Mouse (Mus musculus) forebrain, embryonic 11.5 days (tissue): Measurements from ENCODE around the gene Rtn4rl1. TPM values are rescaled to one million over a fixed set of nuclear protein-coding genes. Genes with fewer than 3 reads are reported as not detected.

Experiments used
- ATAC-seq: fragments of 200-750 bp; cut with Nextera tagmentation; replicated peaks from 2 replicates; pipeline ENCODE4 v1.8.0; 2017; ENCODE audit warnings: moderate TSS enrichment; ENCODE audit not compliant: low FRiP score
- DNase-seq: peaks from one replicate; pipeline ENCODE4 v3.0.0-alpha.2; 2017; ENCODE audit warnings: low spot score
- H3K27ac ChIP-seq: fragments of 300-500 bp; sonication (generic); 2 replicates; pipeline ENCODE4 v1.5.1; 2014; ENCODE audit warnings: low read depth, low read length
- H3K27me3 ChIP-seq: fragments of 300-500 bp; sonication (generic); 2 replicates; pipeline ENCODE4 v1.6.1; 2014; ENCODE audit warnings: mild to moderate bottlenecking, low read length, mixed read lengths; ENCODE audit not compliant: control insufficient read depth, insufficient read depth
- H3K36me3 ChIP-seq: fragments of 300-500 bp; sonication (generic); 2 replicates; pipeline ENCODE4 v1.6.1; 2014; ENCODE audit warnings: mild to moderate bottlenecking, low read length, moderate library complexity, mixed read lengths; ENCODE audit not compliant: control insufficient read depth, insufficient read depth
- H3K4me1 ChIP-seq: fragments of 300-500 bp; sonication (generic); replicated peaks from 2 replicates; pipeline ENCODE4 v1.6.1; 2014; ENCODE audit warnings: low read length, mixed read lengths; ENCODE audit not compliant: control insufficient read depth, insufficient read depth
- H3K4me2 ChIP-seq: fragments of 300-500 bp; sonication (generic); 2 replicates; pipeline ENCODE4 v1.6.1; 2014; ENCODE audit warnings: low read depth, mild to moderate bottlenecking, low read length, moderate library complexity, mixed read lengths; ENCODE audit not compliant: severe bottlenecking
- H3K4me3 ChIP-seq: fragments of 300-500 bp; sonication (generic); 2 replicates; pipeline ENCODE4 v1.5.1; 2014; ENCODE audit warnings: low read depth, low read length
- H3K9ac ChIP-seq: fragments of 300-500 bp; sonication (generic); 2 replicates; pipeline ENCODE4 v1.6.1; 2014; ENCODE audit warnings: low read length
- H3K9me3 ChIP-seq: fragments of 300-500 bp; sonication (generic); 2 replicates; pipeline ENCODE4 v1.6.1; 2016; ENCODE audit warnings: low read length, mixed read lengths; ENCODE audit not compliant: control insufficient read depth
- WGBS: fragments of 180-500 bp; shearing (Covaris S2); extraction: QIAGEN DNeasy Blood & Tissue Kit; methylation state at CpG from one replicate; pipeline ENCODE4 v1.1.7; 2014; 5-methylcytosine and 5-hydroxymethylcytosine counted together
- polyA plus RNA-seq: library from polyadenylated mRNA; unstranded; fragments of >200 nt; fragmentation: Nextera tagmentation; extraction: Ambion mirVana; gene quantifications from 2 replicates; pipeline ENCODE4 v1.2.1, GENCODE M21; 2014

The Rtn4rl1 gene
- polyA plus RNA-seq, 1 experiment from 2014 or later: 1.1 TPM

GRCm38 (mm10) chr11:75162591-75163080 is 30.9 kb upstream of the Rtn4rl1 start:
- DNase-seq (no peak), ATAC-seq (no peak)
- no peak overlapping the region for H3K27ac ChIP-seq
- H3K9ac ChIP-seq: no peak overlapping the region
- H3K4me3 ChIP-seq: no peak overlapping the region
- no peaks in the 10 kb centered on the region for H3K36me3 ChIP-seq
- H3K4me1 ChIP-seq: peaks cover 9% of the 10 kb centered on the region; the same call in 1 of the 2 replicates
- no peaks in the 10 kb centered on the region for H3K9me3 ChIP-seq
- H3K27me3 ChIP-seq: peaks cover 44% of the 10 kb centered on the region
- no peak overlapping the region for H3K4me2 ChIP-seq
- WGBS: 94% methylated on average over 12 of the region's 12 CpGs

GRCm38 (mm10) chr11:75163379-75163778 is 30.2 kb upstream of the Rtn4rl1 start:
- Histone ChIP-seq H3K9me3 (no peaks in the 10 kb centered on the region), H3K27ac (no peak overlapping the region), H3K4me3 (no peak overlapping the region), H3K9ac (no peak overlapping the region), H3K36me3 (no peaks in the 10 kb centered on the region), H3K27me3 (peaks cover 51% of the 10 kb centered on the region), H3K4me2 (no peak overlapping the region), H3K4me1 (peaks cover 12% of the 10 kb centered on the region)
- DNase-seq (no peak), ATAC-seq (no peak)
- 87% methylated on average over 6 of the region's 6 CpGs for WGBS

GRCm38 (mm10) chr11:75164051-75164450 is 29.5 kb upstream of the Rtn4rl1 start:
- ATAC-seq: no peak
- H3K27me3 ChIP-seq: peaks cover 58% of the 10 kb centered on the region
- H3K4me1 ChIP-seq: peaks cover 18% of the 10 kb centered on the region
- H3K4me3 ChIP-seq: no peak overlapping the region
- DNase-seq: no peak
- no peak overlapping the region for H3K9ac ChIP-seq
- no peak overlapping the region for H3K4me2 ChIP-seq
- H3K36me3 ChIP-seq: no peaks in the 10 kb centered on the region
- no peak overlapping the region for H3K27ac ChIP-seq
- WGBS: 86% methylated on average over 2 of the region's 2 CpGs
- no peaks in the 10 kb centered on the region for H3K9me3 ChIP-seq

GRCm38 (mm10) chr11:75164750-75165149 is 28.8 kb upstream of the Rtn4rl1 start:
- Histone ChIP-seq H3K4me3 (no peak overlapping the region), H3K36me3 (no peaks in the 10 kb centered on the region), H3K27me3 (peaks cover 65% of the 10 kb centered on the region), H3K27ac (no peak overlapping the region), H3K4me2 (no peak overlapping the region), H3K4me1 (peaks cover 18% of the 10 kb centered on the region), H3K9ac (no peak overlapping the region), H3K9me3 (no peaks in the 10 kb centered on the region)
- DNase-seq (no peak), ATAC-seq (no peak)
- 18% methylated on average over 15 of the region's 15 CpGs for WGBS

- Histone ChIP-seq H3K36me3 (no peaks in the 10 kb centered on the region), H3K9ac (no peak overlapping the region), H3K27me3 (peaks cover 74% of the 10 kb centered on the region), H3K27ac (no peak overlapping the region), H3K9me3 (no peaks in the 10 kb centered on the region), H3K4me1 (peaks cover 22% of the 10 kb centered on the region), H3K4me3 (peak overlapping the region; percentile 9; the same call in 1 of the 2 replicates), H3K4me2 (no peak overlapping the region)
- WGBS: 4% methylated on average over 54 of the region's 54 CpGs
- ATAC-seq: no peak
- peak; percentile 81 for DNase-seq
These were observed 28.0 kb upstream of the Rtn4rl1 start for GRCm38 (mm10) chr11:75165441-75166192.

- H3K9ac ChIP-seq: peak overlapping the region; percentile 10; the same call in 1 of the 2 replicates
- peak overlapping the region; percentile 21; the same call in 1 of the 2 replicates for H3K4me2 ChIP-seq
- no peaks in the 10 kb centered on the region for H3K9me3 ChIP-seq
- ATAC-seq (no peak), DNase-seq (peak; percentile 68)
- peaks cover 81% of the 10 kb centered on the region for H3K27me3 ChIP-seq
- WGBS: 3% methylated on average over 55 of the region's 55 CpGs
- peak overlapping the region; percentile 40 for H3K4me3 ChIP-seq
- H3K27ac ChIP-seq: no peak overlapping the region
- no peaks in the 10 kb centered on the region for H3K36me3 ChIP-seq
- peaks cover 22% of the 10 kb centered on the region for H3K4me1 ChIP-seq
These were observed 27.3 kb upstream of the Rtn4rl1 start for GRCm38 (mm10) chr11:75166193-75166842.

GRCm38 (mm10) chr11:75166861-75167642 is 26.5 kb upstream of the Rtn4rl1 start:
- ATAC-seq: no peak
- 2% methylated on average over 68 of the region's 68 CpGs for WGBS
- H3K9ac ChIP-seq: peak overlapping the region; percentile 10; the same call in 1 of the 2 replicates

More at GRCm38 (mm10) chr11:75166861-75167642, 26.5 kb upstream of the Rtn4rl1 start:
- H3K4me3 ChIP-seq: peak overlapping the region; percentile 40
- no peaks in the 10 kb centered on the region for H3K9me3 ChIP-seq
- H3K27me3 ChIP-seq: peaks cover 88% of the 10 kb centered on the region
- H3K27ac ChIP-seq: no peak overlapping the region
- H3K4me1 ChIP-seq: peaks cover 27% of the 10 kb centered on the region
- H3K4me2 ChIP-seq: peak overlapping the region; percentile 21; the same call in 1 of the 2 replicates
- no peaks in the 10 kb centered on the region for H3K36me3 ChIP-seq
- peak; percentile 71 for DNase-seq
